In genomic region chr7:127003620-127004019, GRCm38 (mm10) we compare ENCODE assay signal across 34 mouse cellular contexts. TPM values are rescaled to one million over a fixed set of nuclear protein-coding genes. Genes with fewer than 3 reads are reported as not detected.
A peak's percentile ranks its signal among the peaks of the same experiment; 100 is the strongest.
DNase-seq lines count a peak whose midpoint lies in the region; ATAC-seq and TF ChIP-seq lines count a peak whose summit lies in the region.
"Had no signal": no experiment of that assay in that cellular context is flagged by ENCODE, and none has a peak within 500 bp of the region (broad histone marks: within the 10 kb centered on the region; RNA-seq: fewer than 3 reads in every experiment).

No protein-coding gene starts in this region.

- no peak for DNase-seq in stomach, postnatal 0 days (ENCODE audit: low spot score)
- DNase-seq in ZHBTc4 (ENCODE audit: low read depth, low spot score): peak; percentile 62
- DNase-seq in large intestine, adult 2 months (ENCODE audit: low read depth, low spot score): peak; percentile 97
- DNase-seq in heart, adult 18-20 months: no peak
- no peak for DNase-seq in gastrocnemius, adult 2 months
- DNase-seq: adrenal gland, adult 2 months; cerebellum, adult 9-11 months; embryo, embryonic 11 days; gastrocnemius, postnatal 36 days; heart, postnatal 14 days; kidney, adult 18-20 months; kidney, postnatal 4 days; lung, embryonic 14.5 days; right cerebral cortex, postnatal 25 days; spleen, adult 18-20 months; thymus, adult 2 months; thymus, postnatal 36 days had no signal

- WGBS in stomach, embryonic 16.5 days: 75% methylated on average over 5 of the region's 5 CpGs
- WGBS in stomach, postnatal 0 days: 74% methylated on average over 5 of the region's 5 CpGs
- WGBS in large intestine, adult 2 months: 26% methylated on average over 5 of the region's 5 CpGs
- WGBS in hindbrain, embryonic 16.5 days: 86% methylated on average over 5 of the region's 5 CpGs

- no peaks in the 10 kb centered on the region for H3K27me3 ChIP-seq in stomach, embryonic 16.5 days (ENCODE audit: control insufficient read depth, insufficient read depth, low read length)
- no peaks in the 10 kb centered on the region for H3K27me3 ChIP-seq in stomach, postnatal 0 days (ENCODE audit: control insufficient read depth, insufficient read depth, low read length)
- H3K27me3 ChIP-seq in hindbrain, embryonic 16.5 days (replicated peaks; ENCODE audit: control insufficient read depth, insufficient read depth, low read length): no peaks in the 10 kb centered on the region
- H3K27me3 ChIP-seq: embryonic facial prominence, embryonic 12.5 days; limb, embryonic 15.5 days; liver, embryonic 15.5 days; midbrain, embryonic 15.5 days; Patski had no signal

- no peak overlapping the region for H3K4me3 ChIP-seq in stomach, embryonic 16.5 days (replicated peaks; ENCODE audit: low read length)
- H3K4me3 ChIP-seq in stomach, postnatal 0 days (ENCODE audit: low read depth, low read length): no peak overlapping the region
- H3K4me3 ChIP-seq in hindbrain, embryonic 16.5 days (ENCODE audit: low read length): no peak overlapping the region
- no peak overlapping the region for H3K4me3 ChIP-seq in gastrocnemius, adult 2 months
- H3K4me3 ChIP-seq: embryonic facial prominence, embryonic 12.5 days; hindbrain, embryonic 10.5 days; limb, embryonic 10.5 days; limb, embryonic 15.5 days; liver, embryonic 15.5 days; midbrain, embryonic 10.5 days; midbrain, embryonic 15.5 days had no signal

- no peak overlapping the region for H3K4me2 ChIP-seq in stomach, embryonic 16.5 days (ENCODE audit: low read depth, low read length)
- H3K4me2 ChIP-seq in stomach, postnatal 0 days (replicated peaks; ENCODE audit: low read depth): no peak overlapping the region
- H3K4me2 ChIP-seq in hindbrain, embryonic 16.5 days (ENCODE audit: low read length): no peak overlapping the region
- H3K4me2 ChIP-seq: embryonic facial prominence, embryonic 12.5 days; limb, embryonic 15.5 days; liver, embryonic 15.5 days; lung, embryonic 14.5 days; midbrain, embryonic 15.5 days had no signal

- TF ChIP-seq CTCF in stomach, postnatal 0 days (IDR thresholded peaks at IDR 0.05; ENCODE audit: low read depth): no peak
- no peak for TF ChIP-seq CTCF in gastrocnemius, adult 2 months (IDR thresholded peaks at IDR 0.05)

- peaks cover 11% of the 10 kb centered on the region for H3K4me1 ChIP-seq in stomach, embryonic 16.5 days (ENCODE audit: control insufficient read depth, insufficient read depth, low read length)
- 0 out of 2 replicates have a peak, but pooled peaks cover 4% of the 10 kb centered on the region for H3K4me1 ChIP-seq in stomach, postnatal 0 days (replicated peaks; ENCODE audit: control insufficient read depth, insufficient read depth)
- no peaks in the 10 kb centered on the region; the same call in 1 of the 2 replicates for H3K4me1 ChIP-seq in hindbrain, embryonic 16.5 days (ENCODE audit: control insufficient read depth, insufficient read depth, low read depth, low read length)
- H3K4me1 ChIP-seq: limb, embryonic 10.5 days; midbrain, embryonic 15.5 days had no signal

- peak; percentile 8; the same call in 1 of the 2 replicates for ATAC-seq in stomach, embryonic 16.5 days (ENCODE audit: insufficient read depth, low FRiP score)
- ATAC-seq in stomach, postnatal 0 days (ENCODE audit: low FRiP score, low TSS enrichment): no peak
- no peak for ATAC-seq in hindbrain, embryonic 16.5 days
- ATAC-seq: CD4-positive, CD25-positive, alpha-beta regulatory T cell, adult 4 months; forebrain, embryonic 14.5 days; hindbrain, postnatal 0 days; midbrain, embryonic 15.5 days; Patski had no signal

- H3K9ac ChIP-seq in stomach, embryonic 16.5 days (ENCODE audit: low read length): no peak overlapping the region
- H3K9ac ChIP-seq in stomach, postnatal 0 days (ENCODE audit: low read length): no peak overlapping the region
- no peak overlapping the region for H3K9ac ChIP-seq in hindbrain, embryonic 16.5 days (ENCODE audit: low read depth, low read length)
- H3K9ac ChIP-seq: embryonic facial prominence, embryonic 12.5 days; limb, embryonic 15.5 days; liver, embryonic 15.5 days; lung, embryonic 14.5 days; midbrain, embryonic 15.5 days had no signal

- no peaks in the 10 kb centered on the region for H3K36me3 ChIP-seq in stomach, embryonic 16.5 days (ENCODE audit: control insufficient read depth, insufficient read depth, low read length)
- no peaks in the 10 kb centered on the region for H3K36me3 ChIP-seq in stomach, postnatal 0 days (ENCODE audit: control insufficient read depth, insufficient read depth, low read length)
- no peaks in the 10 kb centered on the region for H3K36me3 ChIP-seq in hindbrain, embryonic 16.5 days (ENCODE audit: control insufficient read depth, insufficient read depth, low read length)
- H3K36me3 ChIP-seq: embryonic facial prominence, embryonic 12.5 days; hindbrain, embryonic 10.5 days; limb, embryonic 10.5 days; limb, embryonic 15.5 days; liver, embryonic 15.5 days; midbrain, embryonic 10.5 days; midbrain, embryonic 15.5 days had no signal

- H3K9me3 ChIP-seq in stomach, embryonic 16.5 days (replicated peaks; ENCODE audit: control insufficient read depth, low read length): no peaks in the 10 kb centered on the region
- H3K9me3 ChIP-seq in stomach, postnatal 0 days (ENCODE audit: control insufficient read depth, low read length): no peaks in the 10 kb centered on the region
- no peaks in the 10 kb centered on the region for H3K9me3 ChIP-seq in hindbrain, embryonic 16.5 days (ENCODE audit: control insufficient read depth, low read length)
- H3K9me3 ChIP-seq: embryonic facial prominence, embryonic 12.5 days; hindbrain, embryonic 10.5 days; limb, embryonic 10.5 days; limb, embryonic 15.5 days; liver, embryonic 15.5 days; midbrain, embryonic 10.5 days; midbrain, embryonic 15.5 days had no signal

- intact Hi-C loops in gastrocnemius, adult 2 months (cut with DNase I): no loop called here

- no peak overlapping the region for H3K27ac ChIP-seq in stomach, embryonic 16.5 days (ENCODE audit: low read length)
- no peak overlapping the region for H3K27ac ChIP-seq in stomach, postnatal 0 days (replicated peaks)
- no peak overlapping the region for H3K27ac ChIP-seq in hindbrain, embryonic 16.5 days (ENCODE audit: low read depth, low read length)
- no peak overlapping the region for H3K27ac ChIP-seq in gastrocnemius, adult 2 months
- H3K27ac ChIP-seq: embryonic facial prominence, embryonic 12.5 days; hindbrain, embryonic 10.5 days; hindbrain, postnatal 0 days; limb, embryonic 10.5 days; limb, embryonic 15.5 days; liver, embryonic 15.5 days; midbrain, embryonic 10.5 days; midbrain, embryonic 15.5 days had no signal

- no peak for TF ChIP-seq EP300 in stomach, postnatal 0 days (optimal IDR thresholded peaks at IDR 0.05)

RNA-seq across cellular contexts. Expression of gene Mvp, which starts 10.8 kb away (rescaled TPM):
- 28.0 and 28.3 TPM in 2 replicates for polyA plus RNA-seq in stomach, embryonic 16.5 days (2015; fragmentation: Nextera tagmentation; extraction: Ambion mirVana)
- 49.5 and 50.0 TPM in 2 replicates for polyA plus RNA-seq in stomach, postnatal 0 days (2015; fragmentation: Nextera tagmentation; extraction: Ambion mirVana)
- polyA plus RNA-seq in large intestine, adult 2 months (2012; rRNA removed): 185 and 289 TPM in 2 replicates
- total RNA-seq in heart, adult 18-20 months (2021): 10 to 100 TPM; 59.9 to 68.7 TPM
- polyA plus RNA-seq in hindbrain, embryonic 16.5 days (2015; fragmentation: Nextera tagmentation; extraction: Ambion mirVana): 3.9 and 4.8 TPM in 2 replicates
- 10 to 100 TPM; 26.5 to 30.2 TPM for total RNA-seq in gastrocnemius, adult 2 months (2021)

RNA-seq across cellular contexts. Expression of gene Pagr1b, which starts 12.7 kb away (rescaled TPM):
- polyA plus RNA-seq in stomach, embryonic 16.5 days (2015; fragmentation: Nextera tagmentation; extraction: Ambion mirVana): 0.36 TPM in 1 of 2 replicates, not detected in the other
- polyA plus RNA-seq in stomach, postnatal 0 days (2015; fragmentation: Nextera tagmentation; extraction: Ambion mirVana): 0.42 TPM in 1 of 2 replicates, not detected in the other
- polyA plus RNA-seq in large intestine, adult 2 months (2012; rRNA removed): 0.45 and 3.0 TPM in 2 replicates
- not detected for total RNA-seq in heart, adult 18-20 months (2021)
- 0.31 TPM in 1 of 2 replicates, not detected in the other for polyA plus RNA-seq in hindbrain, embryonic 16.5 days (2015; fragmentation: Nextera tagmentation; extraction: Ambion mirVana)
- not detected for total RNA-seq in gastrocnemius, adult 2 months (2021)
- total RNA-seq: gastrocnemius, postnatal 36 days; heart, adult 8-10 months; heart, postnatal 14 days; megakaryocyte progenitor cell, adult 5-6 weeks had no signal
- polyA plus RNA-seq: heart, embryonic 14.5 days; kidney, embryonic 16.5 days; liver, embryonic 15.5 days; lung, embryonic 14.5 days had no signal

RNA-seq across cellular contexts. Expression of gene Pagr1a, which starts 13.5 kb away (rescaled TPM):
- polyA plus RNA-seq in stomach, embryonic 16.5 days (2015; fragmentation: Nextera tagmentation; extraction: Ambion mirVana): 43.5 and 56.6 TPM in 2 replicates
- 8.7 and 25.1 TPM in 2 replicates for polyA plus RNA-seq in stomach, postnatal 0 days (2015; fragmentation: Nextera tagmentation; extraction: Ambion mirVana)
- polyA plus RNA-seq in large intestine, adult 2 months (2012; rRNA removed): 5.3 and 11.3 TPM in 2 replicates
- 10 to 100 TPM in 1 of 2 experiments, 1 to 10 TPM in 1; 8.3 to 10.7 TPM for total RNA-seq in heart, adult 18-20 months (2021)
- polyA plus RNA-seq in hindbrain, embryonic 16.5 days (2015; fragmentation: Nextera tagmentation; extraction: Ambion mirVana): 26.9 and 55.8 TPM in 2 replicates
- total RNA-seq in gastrocnemius, adult 2 months (2021): 1 to 10 TPM in 1 of 2 experiments, not detected in 1; 2.4 TPM

RNA-seq across cellular contexts. Expression of gene Gm42742, which starts 17.3 kb away (rescaled TPM):
- polyA plus RNA-seq in stomach, embryonic 16.5 days (2015; fragmentation: Nextera tagmentation; extraction: Ambion mirVana): 31.1 and 39.0 TPM in 2 replicates
- 12.0 and 27.5 TPM in 2 replicates for polyA plus RNA-seq in stomach, postnatal 0 days (2015; fragmentation: Nextera tagmentation; extraction: Ambion mirVana)
- polyA plus RNA-seq in large intestine, adult 2 months (2012; rRNA removed): 22.1 and 23.8 TPM in 2 replicates
- total RNA-seq in heart, adult 18-20 months (2021): 10 to 100 TPM; 24.6 to 27.3 TPM
- 47.5 and 81.5 TPM in 2 replicates for polyA plus RNA-seq in hindbrain, embryonic 16.5 days (2015; fragmentation: Nextera tagmentation; extraction: Ambion mirVana)
- total RNA-seq in gastrocnemius, adult 2 months (2021): 10 to 100 TPM; 19.4 to 21.7 TPM

RNA-seq across cellular contexts. Expression of gene Prrt2, which starts 17.4 kb away (rescaled TPM):
- 8.5 and 9.6 TPM in 2 replicates for polyA plus RNA-seq in stomach, embryonic 16.5 days (2015; fragmentation: Nextera tagmentation; extraction: Ambion mirVana)
- 1.7 and 2.9 TPM in 2 replicates for polyA plus RNA-seq in stomach, postnatal 0 days (2015; fragmentation: Nextera tagmentation; extraction: Ambion mirVana)
- 1.7 and 2.5 TPM in 2 replicates for polyA plus RNA-seq in large intestine, adult 2 months (2012; rRNA removed)
- under 1 TPM in 1 of 2 experiments, not detected in 1; 0.80 TPM for total RNA-seq in heart, adult 18-20 months (2021)
- 71.4 and 84.6 TPM in 2 replicates for polyA plus RNA-seq in hindbrain, embryonic 16.5 days (2015; fragmentation: Nextera tagmentation; extraction: Ambion mirVana)
- under 1 TPM; 0.14 to 0.61 TPM for total RNA-seq in gastrocnemius, adult 2 months (2021)

Comparison
In these comparisons a context has a peak if more than half of its experiments do, and no peak if none do; other contexts are left out.
1. DNase-seq: peak in ZHBTc4 (single experiment) and large intestine, adult 2 months (single experiment); none in stomach, postnatal 0 days (single experiment), heart, adult 18-20 months (0 of 2) and gastrocnemius, adult 2 months (single experiment).